Mouse (Mus musculus) T-helper 1 cell (primary cell): ENCODE results near the gene Vps51.

ENCODE experiments used
- in situ Hi-C: fragments of 300-600 bp; cut with MboI, MseI; formaldehyde crosslinking; loops from one replicate; pipeline ENCODE4 v1.15.1; 2025; ENCODE audit warnings: high pct_unique_total_duplicates

The Vps51 gene

GRCm38 (mm10) chr19:6076564-6077393 is at the start of gene Vps51:
Gene Vps51, minus strand, starts transcription at chr19:6077231.
- in situ Hi-C loops: no loop called here

- in situ Hi-C loops: loop anchor here (5.0 kb wide), 1 partner anchor 164 kb away; the partner anchor contains the start of gene Pola2
Measured at GRCm38 (mm10) chr19:6126289-6126688, 49.3 kb upstream of the Vps51 start.

GRCm38 (mm10) chr19:6124898-6125297 is 47.9 kb upstream of the Vps51 start:
- in situ Hi-C loops: loop anchor here (5.0 kb wide), 1 partner anchor 163 kb away; the partner anchor contains the start of gene Pola2

- in situ Hi-C loops: no loop called here
Measured at GRCm38 (mm10) chr19:6123330-6123729, 46.3 kb upstream of the Vps51 start.

GRCm38 (mm10) chr19:6121761-6122160 is 44.7 kb upstream of the Vps51 start:
- in situ Hi-C loops: no loop called here

- in situ Hi-C loops: loop anchor here (5.0 to 10.0 kb wide), 3 partner anchors 36 to 344 kb away; partner anchors contain the start of genes Cdca5, Gm28374, Scyl1 and Tm7sf2
Measured at GRCm38 (mm10) chr19:6118677-6119185, 41.7 kb upstream of the Vps51 start.

- in situ Hi-C loops: loop anchor here (5.0 to 10.0 kb wide), 3 partner anchors 36 to 343 kb away; partner anchors contain the start of genes Cdca5, Gm28374, Scyl1 and Tm7sf2
Measured at GRCm38 (mm10) chr19:6117986-6118676, 41.1 kb upstream of the Vps51 start, which contains the start of gene Sac3d1. Gene Sac3d1, minus strand, starts transcription at chr19:6118650.

- in situ Hi-C loops: loop anchor here (5.0 to 10.0 kb wide), 3 partner anchors 35 to 343 kb away; partner anchors contain the start of genes Cdca5, Gm28374, Scyl1 and Tm7sf2
Measured at GRCm38 (mm10) chr19:6117346-6117985, 40.4 kb upstream of the Vps51 start.

- in situ Hi-C loops: loop anchor here (5.0 to 10.0 kb wide), 3 partner anchors 34 to 341 kb away; partner anchors contain the start of genes Cdca5, Gm28374, Scyl1 and Tm7sf2
Measured at GRCm38 (mm10) chr19:6116113-6116850, 39.3 kb upstream of the Vps51 start.

GRCm38 (mm10) chr19:6113116-6113515 is 36.1 kb upstream of the Vps51 start:
- in situ Hi-C loops: loop anchor here (5.0 to 10.0 kb wide), 3 partner anchors 48 to 338 kb away; partner anchors contain the start of genes Scyl1, Tm7sf2 and Znhit2

- in situ Hi-C loops: no loop called here
Measured at GRCm38 (mm10) chr19:6105586-6105985, 28.6 kb upstream of the Vps51 start, which contains the start of gene Naaladl1. Gene Naaladl1, plus strand, starts transcription at chr19:6105782.

GRCm38 (mm10) chr19:6104476-6104875 is 27.4 kb upstream of the Vps51 start:
- in situ Hi-C loops: no loop called here

- in situ Hi-C loops: no loop called here
Measured at GRCm38 (mm10) chr19:6102169-6102853, 25.3 kb upstream of the Vps51 start.

- in situ Hi-C loops: no loop called here
Measured at GRCm38 (mm10) chr19:6101186-6101585, 24.2 kb upstream of the Vps51 start.

GRCm38 (mm10) chr19:6097847-6098246 is 20.8 kb upstream of the Vps51 start:
- in situ Hi-C loops: no loop called here

GRCm38 (mm10) chr19:6094119-6094518 is 17.1 kb upstream of the Vps51 start, which contains the start of gene AC131692.1:
Gene AC131692.1, plus strand, starts transcription at chr19:6094419.
- in situ Hi-C loops: no loop called here

GRCm38 (mm10) chr19:6088841-6089240 is 11.8 kb upstream of the Vps51 start:
- in situ Hi-C loops: no loop called here

- in situ Hi-C loops: no loop called here
Measured at GRCm38 (mm10) chr19:6085417-6085879, 8.4 kb upstream of the Vps51 start.

- in situ Hi-C loops: loop anchor here (5.0 kb wide), 2 partner anchors 33 to 37 kb away; partner anchors contain the start of genes Sac3d1 and Syvn1
Measured at GRCm38 (mm10) chr19:6084478-6085248, 7.6 kb upstream of the Vps51 start, which contains the start of the genes Zfpl1 and Cdca5. Gene Zfpl1, minus strand, starts transcription at chr19:6084956. Gene Cdca5, plus strand, starts transcription at chr19:6084983.
